Mouse (Mus musculus): ENCODE measurements around the gene Ntpcr. TPM values are rescaled to one million over a fixed set of nuclear protein-coding genes. Genes with fewer than 3 reads are reported as not detected.

The Ntpcr gene
- polyA plus RNA-seq, 1 experiment from 2014 or later = 32.6 TPM

GRCm38 (mm10) chr8:125702868-125703473 lies 26.8 kb upstream of the Ntpcr start:
- 0 out of 2 replicates have a peak, but pooled peaks cover 3% of the 10 kb centered on the region for H3K4me1 ChIP-seq
- H3K36me3 ChIP-seq = no peaks in the 10 kb centered on the region
- H3K4me2 ChIP-seq (replicated peaks) = no peak overlapping the region
- no peak overlapping the region for H3K4me3 ChIP-seq
- H3K9me3 ChIP-seq = peaks cover 10% of the 10 kb centered on the region
- no peak overlapping the region for H3K9ac ChIP-seq
- H3K27ac ChIP-seq = no peak overlapping the region
- WGBS = 55% methylated on average over 15 of the region's 15 CpGs
- ATAC-seq (ENCODE audit: low FRiP score, low read depth) = no peak
- H3K27me3 ChIP-seq = no peaks in the 10 kb centered on the region

DNA sequence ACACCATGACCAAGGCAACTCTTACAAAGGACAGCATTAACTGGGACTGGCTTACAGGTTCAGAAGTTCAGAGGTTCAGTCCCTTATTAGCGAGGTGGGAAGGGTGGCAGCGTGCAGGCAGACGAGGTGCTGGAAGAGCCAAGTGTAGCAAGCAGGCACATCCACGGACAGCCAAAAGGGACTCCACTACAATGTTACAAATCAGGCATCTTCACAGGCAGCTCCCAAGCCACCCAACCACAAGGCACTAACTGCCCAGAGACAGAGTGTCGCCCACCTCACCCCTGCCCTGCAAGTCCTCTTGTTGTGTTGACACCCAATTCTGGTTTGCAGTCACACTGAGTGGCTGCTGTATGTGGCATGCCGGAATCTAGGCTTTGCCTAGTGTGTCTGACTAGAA lies 25.3 kb upstream of the Ntpcr start:
- Histone ChIP-seq H3K36me3 (no peaks in the 10 kb centered on the region), H3K9me3 (no peaks in the 10 kb centered on the region), H3K9ac (no peak overlapping the region), H3K4me1 (0 out of 2 replicates have a peak, but pooled peaks cover 3% of the 10 kb centered on the region), H3K27me3 (no peaks in the 10 kb centered on the region), H3K27ac (no peak overlapping the region), H3K4me3 (no peak overlapping the region), H3K4me2 (replicated peaks) (no peak overlapping the region)
- no peak for ATAC-seq (ENCODE audit: low FRiP score, low read depth)
- 87% methylated on average over 6 of the region's 6 CpGs for WGBS

DNA sequence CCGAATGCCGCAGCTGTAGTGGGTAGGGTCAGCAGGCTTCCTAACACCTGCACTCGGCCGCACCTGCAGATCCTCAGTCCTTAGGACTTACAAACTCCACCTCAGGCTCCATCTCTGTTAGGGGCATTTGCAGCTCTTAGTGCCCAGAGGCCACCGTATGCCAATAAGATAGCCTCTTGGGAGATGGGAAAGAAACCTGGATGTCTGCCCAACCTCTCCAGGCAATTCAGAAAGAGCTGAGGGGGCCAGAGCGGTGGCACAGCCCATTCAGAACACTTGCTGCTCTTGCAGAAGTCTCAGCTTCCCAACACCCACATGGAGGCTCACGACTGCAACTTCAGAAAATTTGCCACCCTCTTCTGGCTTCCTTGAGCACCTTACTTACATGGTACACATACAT lies 23.9 kb upstream of the Ntpcr start:
- no peak overlapping the region for H3K27ac ChIP-seq
- no peaks in the 10 kb centered on the region for H3K36me3 ChIP-seq
- no peaks in the 10 kb centered on the region for H3K27me3 ChIP-seq
- 0 out of 2 replicates have a peak, but pooled peaks cover 3% of the 10 kb centered on the region for H3K4me1 ChIP-seq
- no peak overlapping the region for H3K4me2 ChIP-seq (replicated peaks)
- H3K4me3 ChIP-seq = no peak overlapping the region
- WGBS = 72% methylated on average over 7 of the region's 7 CpGs
- no peak overlapping the region for H3K9ac ChIP-seq
- ATAC-seq (ENCODE audit: low FRiP score, low read depth) = no peak
- no peaks in the 10 kb centered on the region for H3K9me3 ChIP-seq

DNA sequence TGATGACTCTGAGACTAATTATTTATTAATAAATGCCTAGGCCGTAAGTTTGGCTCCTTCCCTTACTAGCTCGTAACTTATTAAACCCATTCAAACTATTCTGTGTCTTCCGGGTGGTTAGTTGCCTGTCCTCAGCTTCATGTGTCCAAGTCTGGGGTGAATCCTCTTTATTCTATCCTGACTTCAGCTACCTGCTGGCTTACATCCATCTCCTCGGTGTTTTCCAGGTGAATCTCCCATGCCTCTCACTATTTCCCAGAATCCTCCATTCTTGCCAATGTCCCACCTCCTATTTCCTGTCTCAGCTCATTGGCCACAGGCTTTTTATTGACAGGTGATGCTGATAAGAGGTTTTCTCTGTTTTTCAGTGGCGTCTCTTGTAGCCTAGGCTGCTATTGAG lies 20.6 kb upstream of the Ntpcr start:
- Histone ChIP-seq H3K36me3 (no peaks in the 10 kb centered on the region), H3K4me1 (0 out of 2 replicates have a peak, but pooled peaks cover 3% of the 10 kb centered on the region), H3K27ac (no peak overlapping the region), H3K4me3 (no peak overlapping the region), H3K9ac (no peak overlapping the region), H3K9me3 (no peaks in the 10 kb centered on the region), H3K27me3 (no peaks in the 10 kb centered on the region), H3K4me2 (replicated peaks) (no peak overlapping the region)
- no peak for ATAC-seq (ENCODE audit: low FRiP score, low read depth)
- WGBS = 88% methylated on average over 5 of the region's 5 CpGs

- Histone ChIP-seq H3K4me1 (peaks cover 7% of the 10 kb centered on the region), H3K9me3 (no peaks in the 10 kb centered on the region), H3K27me3 (no peaks in the 10 kb centered on the region), H3K36me3 (no peaks in the 10 kb centered on the region), H3K4me3 (no peak overlapping the region), H3K9ac (no peak overlapping the region), H3K27ac (no peak overlapping the region), H3K4me2 (replicated peaks) (no peak overlapping the region)
- WGBS = 92% methylated on average over 5 of the region's 5 CpGs
- no peak for ATAC-seq (ENCODE audit: low FRiP score, low read depth)
These were observed 18.2 kb upstream of the Ntpcr start for GRCm38 (mm10) chr8:125711514-125711913.

DNA sequence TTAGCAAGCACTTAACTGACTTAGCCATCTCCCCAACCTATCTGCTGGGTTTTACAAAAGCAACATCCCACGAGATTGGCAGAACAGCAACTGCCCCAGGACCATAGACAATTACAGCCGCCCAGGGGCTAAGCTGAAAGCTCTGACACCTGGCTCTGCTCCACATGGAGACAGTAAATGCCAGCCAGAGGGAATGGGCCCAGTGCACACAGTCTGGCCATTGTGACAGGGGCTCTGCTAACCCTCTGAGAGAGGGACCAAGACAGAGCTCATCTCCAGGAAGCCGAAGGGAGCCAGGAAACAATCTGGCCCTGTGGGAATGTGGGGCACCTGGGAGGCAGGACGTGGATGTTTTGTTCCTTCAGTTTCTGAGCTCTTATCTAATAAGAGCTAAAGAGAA lies 13.6 kb upstream of the Ntpcr start:
- Histone ChIP-seq H3K27me3 (no peaks in the 10 kb centered on the region), H3K9me3 (no peaks in the 10 kb centered on the region), H3K4me2 (replicated peaks) (no peak overlapping the region), H3K36me3 (no peaks in the 10 kb centered on the region), H3K4me1 (peaks cover 16% of the 10 kb centered on the region), H3K9ac (no peak overlapping the region), H3K4me3 (no peak overlapping the region), H3K27ac (no peak overlapping the region)
- 24% methylated on average over 4 of the region's 4 CpGs for WGBS
- no peak for ATAC-seq (ENCODE audit: low FRiP score, low read depth)

DNA sequence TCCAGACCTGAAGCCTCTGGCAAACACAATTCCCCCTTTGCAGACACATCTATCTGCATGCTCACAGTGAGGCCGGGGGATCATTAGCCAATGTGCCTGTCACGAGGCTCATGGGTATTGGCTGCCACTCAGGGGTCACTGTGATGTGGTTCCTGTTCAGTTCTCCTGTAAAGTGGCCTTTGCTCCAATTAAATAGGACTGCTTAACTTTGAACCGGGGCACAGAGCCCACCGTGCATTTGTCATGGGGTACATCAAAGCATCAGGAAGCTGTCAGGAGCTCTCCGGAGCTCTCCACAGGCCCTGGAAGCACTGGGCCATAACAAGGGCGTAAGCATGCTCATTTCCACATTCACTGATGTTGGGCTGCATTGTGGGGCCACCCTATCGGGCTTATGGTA lies 13.2 kb upstream of the Ntpcr start:
- no peak overlapping the region for H3K4me2 ChIP-seq (replicated peaks)
- no peak overlapping the region for H3K27ac ChIP-seq
- H3K9me3 ChIP-seq = no peaks in the 10 kb centered on the region
- H3K4me3 ChIP-seq = no peak overlapping the region
- peaks cover 16% of the 10 kb centered on the region for H3K4me1 ChIP-seq
- 12% methylated on average over 7 of the region's 7 CpGs for WGBS
- no peak overlapping the region for H3K9ac ChIP-seq
- ATAC-seq (ENCODE audit: low FRiP score, low read depth) = no peak
- H3K27me3 ChIP-seq = no peaks in the 10 kb centered on the region
- no peaks in the 10 kb centered on the region for H3K36me3 ChIP-seq

- Histone ChIP-seq H3K4me3 (no peak overlapping the region), H3K9me3 (no peaks in the 10 kb centered on the region), H3K36me3 (no peaks in the 10 kb centered on the region), H3K27me3 (no peaks in the 10 kb centered on the region), H3K27ac (no peak overlapping the region), H3K4me1 (peaks cover 36% of the 10 kb centered on the region), H3K4me2 (replicated peaks) (no peak overlapping the region), H3K9ac (no peak overlapping the region)
- ATAC-seq (ENCODE audit: low FRiP score, low read depth) = no peak
- 67% methylated on average over 4 of the region's 4 CpGs for WGBS
These were observed 10.8 kb upstream of the Ntpcr start for GRCm38 (mm10) chr8:125718914-125719313.

GRCm38 (mm10) chr8:125722675-125723074 lies 7.1 kb upstream of the Ntpcr start:
- no peak overlapping the region for H3K27ac ChIP-seq
- H3K27me3 ChIP-seq = no peaks in the 10 kb centered on the region
- ATAC-seq (ENCODE audit: low FRiP score, low read depth) = no peak
- 54% methylated on average over 7 of the region's 7 CpGs for WGBS
- H3K4me3 ChIP-seq = no peak overlapping the region
- no peak overlapping the region for H3K9ac ChIP-seq
- no peak overlapping the region for H3K4me2 ChIP-seq (replicated peaks)
- no peaks in the 10 kb centered on the region for H3K36me3 ChIP-seq
- H3K9me3 ChIP-seq = no peaks in the 10 kb centered on the region
- peaks cover 34% of the 10 kb centered on the region for H3K4me1 ChIP-seq

DNA sequence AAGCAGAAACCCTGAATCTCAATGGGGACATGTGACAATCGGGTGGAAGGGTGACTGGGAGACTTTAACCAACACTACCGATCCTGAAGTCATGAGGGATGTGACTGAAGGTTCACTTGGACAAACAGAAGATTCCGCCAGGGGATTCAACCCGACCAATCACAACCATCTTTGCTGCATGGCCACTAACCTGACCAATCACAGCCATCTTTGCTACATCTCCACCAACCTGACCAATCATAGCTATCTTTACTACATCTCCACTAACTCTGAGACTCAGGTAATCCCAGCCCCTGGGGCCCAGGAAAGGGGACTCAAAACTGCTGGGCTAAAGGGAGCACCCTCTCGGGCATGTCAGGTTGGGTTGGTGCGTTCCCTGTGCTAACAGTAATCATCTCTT lies 6.3 kb upstream of the Ntpcr start:
- H3K4me1 ChIP-seq = peaks cover 38% of the 10 kb centered on the region
- no peak overlapping the region for H3K4me2 ChIP-seq (replicated peaks)
- no peak for ATAC-seq (ENCODE audit: low FRiP score, low read depth)
- no peaks in the 10 kb centered on the region for H3K9me3 ChIP-seq
- no peak overlapping the region for H3K27ac ChIP-seq
- H3K36me3 ChIP-seq = no peaks in the 10 kb centered on the region
- no peak overlapping the region for H3K4me3 ChIP-seq
- WGBS = 86% methylated on average over 6 of the region's 6 CpGs
- H3K9ac ChIP-seq = no peak overlapping the region
- no peaks in the 10 kb centered on the region for H3K27me3 ChIP-seq

- Histone ChIP-seq H3K36me3 (no peaks in the 10 kb centered on the region), H3K4me2 (replicated peaks) (no peak overlapping the region), H3K9me3 (no peaks in the 10 kb centered on the region), H3K4me1 (peaks cover 44% of the 10 kb centered on the region), H3K27ac (no peak overlapping the region), H3K9ac (no peak overlapping the region), H3K4me3 (no peak overlapping the region), H3K27me3 (no peaks in the 10 kb centered on the region)
- 75% methylated on average over 6 of the region's 6 CpGs for WGBS
- no peak for ATAC-seq (ENCODE audit: low FRiP score, low read depth)
These were observed 4.5 kb upstream of the Ntpcr start for GRCm38 (mm10) chr8:125725037-125725820.

GRCm38 (mm10) chr8:125726143-125726542 lies 3.6 kb upstream of the Ntpcr start:
- no peak overlapping the region for H3K4me3 ChIP-seq
- WGBS = 91% methylated on average over 4 of the region's 4 CpGs
- H3K27me3 ChIP-seq = no peaks in the 10 kb centered on the region
- H3K27ac ChIP-seq = no peak overlapping the region
- H3K4me2 ChIP-seq (replicated peaks) = no peak overlapping the region
- H3K4me1 ChIP-seq = peaks cover 49% of the 10 kb centered on the region
- ATAC-seq (ENCODE audit: low FRiP score, low read depth) = no peak
- H3K36me3 ChIP-seq = no peaks in the 10 kb centered on the region
- H3K9ac ChIP-seq = no peak overlapping the region
- H3K9me3 ChIP-seq = no peaks in the 10 kb centered on the region

- H3K27ac ChIP-seq = no peak overlapping the region
- ATAC-seq (ENCODE audit: low FRiP score, low read depth) = no peak
- peaks cover 51% of the 10 kb centered on the region for H3K4me1 ChIP-seq
- no peaks in the 10 kb centered on the region for H3K27me3 ChIP-seq
- no peaks in the 10 kb centered on the region for H3K9me3 ChIP-seq
- no peak overlapping the region for H3K9ac ChIP-seq
- H3K4me2 ChIP-seq (replicated peaks) = no peak overlapping the region
- H3K4me3 ChIP-seq = no peak overlapping the region
- no peaks in the 10 kb centered on the region for H3K36me3 ChIP-seq
- 73% methylated on average over 5 of the region's 5 CpGs for WGBS
These were observed 2.8 kb upstream of the Ntpcr start for GRCm38 (mm10) chr8:125726986-125727385.

Measured in limb, embryonic 13.5 days (tissue).